Mouse (Mus musculus): ENCODE results near the gene Otulinl. TPM values are rescaled to one million over a fixed set of nuclear protein-coding genes. Genes with fewer than 3 reads are reported as not detected.

Otulinl gene
- total and polyA plus RNA-seq, 3 experiments: 0.84 to 2.5 (median 1.7) TPM

DNA sequence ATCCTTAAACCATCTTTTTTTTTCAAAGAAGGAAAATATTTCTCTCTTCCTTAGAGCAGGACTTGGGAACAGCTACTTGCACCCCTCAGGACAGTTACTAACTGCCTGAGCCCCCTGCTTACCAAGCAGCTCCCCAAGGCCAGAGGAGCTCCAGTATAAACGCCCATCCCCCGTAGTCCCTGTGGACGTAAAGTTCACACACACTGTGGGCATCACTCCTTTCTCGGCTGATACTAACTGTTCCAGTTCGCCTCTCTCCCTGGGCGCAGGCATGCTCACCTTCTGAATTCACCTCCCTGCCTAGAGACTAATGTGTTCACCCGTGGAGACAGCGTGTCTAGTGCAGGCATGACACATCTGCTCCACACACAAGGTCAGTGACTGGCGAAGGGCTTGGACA lies 2.9 kb downstream of the Otulinl start:
- Histone ChIP-seq H3K4me2 (ENCODE audit: insufficient read depth, low read depth, poor library complexity, severe bottlenecking) (no peak overlapping the region), H3K4me1 (ENCODE audit: control insufficient read depth in 1 of 2, insufficient read depth in 2 of 2) (peaks cover 7 to 18% of the 10 kb centered on the region in 2 experiments), H3K27me3 (replicated peaks) (peaks cover 27% of the 10 kb centered on the region), H3K79me2 (replicated peaks; ENCODE audit: control insufficient read depth, extremely low read depth, insufficient read depth, poor library complexity, severe bottlenecking) (no peaks in the 10 kb centered on the region), H3K9me3 (replicated peaks; ENCODE audit: low read length) (no peaks in the 10 kb centered on the region), H3K36me3 (replicated peaks in 1 of 2; ENCODE audit: control insufficient read depth in 1 of 2, insufficient read depth in 1 of 2, low read length in 1 of 2) (no peaks in the 10 kb centered on the region), H3K9ac (ENCODE audit: insufficient read depth, low read depth) (no peak overlapping the region), H3K4me3 (replicated peaks in 1 of 3; ENCODE audit: low read depth in 2 of 3, low read length in 2 of 3, poor library complexity in 1 of 3) (no peak overlapping the region), H3K27ac (ENCODE audit: insufficient read depth, low read depth) (no peak overlapping the region)
- DNase-seq (ENCODE audit: extremely low read depth): no peak
- in situ Hi-C loops (cut with MboI; ENCODE audit: low pct_ligation_motif_present, low pct_unique_long_range_greater_than_20kb, low sequenced_read_pairs): no loop called here
- TF ChIP-seq JUN (IDR thresholded peaks at IDR 0.05; ENCODE audit: insufficient read depth, low read depth, low read length) (no peak), POLR2A (IDR thresholded peaks at IDR 0.05; ENCODE audit: low read depth, low read length) (no peak), RCOR1 (conservative IDR thresholded peaks at IDR 0.05; ENCODE audit: low read depth, low read length) (no peak), POLR2AphosphoS2 (IDR thresholded peaks at IDR 0.05; ENCODE audit: low read depth, low read length) (no peak), ZMIZ1 (IDR thresholded peaks at IDR 0.05; ENCODE audit: low read depth, low read length) (no peak), MAX (IDR thresholded peaks at IDR 0.05; ENCODE audit: low read length) (no peak), ETS1 (conservative IDR thresholded peaks at IDR 0.05; ENCODE audit: low read depth, low read length) (no peak), MAFK (IDR thresholded peaks at IDR 0.05; ENCODE audit: insufficient replicate concordance, low read length) (no peak)
- dilution Hi-C loops (cut with MboI; ENCODE audit: extremely low pct_ligation_motif_present, extremely low pct_unique_long_range_greater_than_20kb, low sequenced_read_pairs): no loop called here

DNA sequence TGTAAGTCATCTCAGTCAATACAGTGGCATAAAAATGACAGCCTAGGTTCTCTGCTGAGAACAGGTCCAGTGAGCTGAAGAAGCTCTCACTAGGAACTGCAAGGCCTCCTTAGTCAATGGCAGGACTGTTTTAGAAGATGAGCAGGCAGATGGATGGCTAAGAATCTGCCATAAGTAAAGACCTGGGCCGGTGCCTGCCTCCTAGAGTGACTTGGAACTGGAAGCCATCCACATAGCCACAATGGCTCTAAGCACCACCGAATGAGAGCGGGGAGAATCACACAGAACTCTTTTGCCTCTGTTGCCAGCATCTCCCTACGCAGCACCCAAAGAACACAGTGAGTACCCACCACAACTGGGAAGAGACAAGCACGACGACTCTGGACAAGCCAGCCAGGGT lies 3.6 kb downstream of the Otulinl start:
- in situ Hi-C loops (cut with MboI; ENCODE audit: low pct_ligation_motif_present, low pct_unique_long_range_greater_than_20kb, low sequenced_read_pairs): no loop called here
- H3K79me2 ChIP-seq (replicated peaks; ENCODE audit: control insufficient read depth, extremely low read depth, insufficient read depth, poor library complexity, severe bottlenecking): no peaks in the 10 kb centered on the region
- peaks cover 25% of the 10 kb centered on the region for H3K27me3 ChIP-seq (replicated peaks)
- H3K27ac ChIP-seq (ENCODE audit: insufficient read depth, low read depth): no peak overlapping the region
- H3K36me3 ChIP-seq (replicated peaks in 1 of 2; ENCODE audit: control insufficient read depth in 1 of 2, insufficient read depth in 1 of 2, low read length in 1 of 2): no peaks in the 10 kb centered on the region
- no peak overlapping the region for H3K4me3 ChIP-seq (replicated peaks in 1 of 3; ENCODE audit: low read depth in 2 of 3, low read length in 2 of 3, poor library complexity in 1 of 3)
- no peak overlapping the region for H3K4me2 ChIP-seq (ENCODE audit: insufficient read depth, low read depth, poor library complexity, severe bottlenecking)
- dilution Hi-C loops (cut with MboI; ENCODE audit: extremely low pct_ligation_motif_present, extremely low pct_unique_long_range_greater_than_20kb, low sequenced_read_pairs): no loop called here
- no peak for DNase-seq (ENCODE audit: extremely low read depth)
- no peak overlapping the region for H3K9ac ChIP-seq (ENCODE audit: insufficient read depth, low read depth)
- no peaks in the 10 kb centered on the region for H3K9me3 ChIP-seq (replicated peaks; ENCODE audit: low read length)
- no peak for TF ChIP-seq SIN3A (IDR thresholded peaks at IDR 0.05; ENCODE audit: low read length)
- TF ChIP-seq KAT2A (IDR thresholded peaks at IDR 0.05; ENCODE audit: insufficient replicate concordance, low read length): no peak
- no peak for TF ChIP-seq MYC (IDR thresholded peaks at IDR 0.05; ENCODE audit: low read depth, low read length)
- no peak for TF ChIP-seq ELF1 (IDR thresholded peaks at IDR 0.05; ENCODE audit: low read depth, low read length)
- no peak for TF ChIP-seq EP300 (IDR thresholded peaks at IDR 0.05; ENCODE audit: low read length)
- H3K4me1 ChIP-seq (ENCODE audit: control insufficient read depth in 1 of 2, insufficient read depth in 2 of 2): peaks cover 7 to 18% of the 10 kb centered on the region in 2 experiments

DNA sequence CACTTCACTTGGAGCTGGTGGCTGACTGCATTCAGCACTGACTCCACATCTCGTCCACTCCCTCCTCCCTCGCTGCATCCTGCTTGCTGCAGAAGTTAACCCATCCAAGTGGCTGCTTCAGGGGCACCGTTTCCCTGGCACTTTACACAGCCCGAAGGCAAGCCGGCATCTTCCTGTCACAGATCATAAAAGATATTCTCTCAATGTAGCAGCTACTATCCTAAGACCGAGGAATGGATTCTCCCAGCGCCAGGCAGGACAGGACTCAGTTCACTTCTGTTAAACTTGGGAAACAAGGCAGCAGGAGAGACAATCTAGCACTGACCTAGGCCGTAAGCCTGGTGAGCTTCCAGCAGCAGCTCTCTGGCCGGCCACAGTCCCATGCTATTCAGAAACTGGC lies 5.2 kb downstream of the Otulinl start:
- Histone ChIP-seq H3K4me1 (ENCODE audit: control insufficient read depth in 1 of 2, insufficient read depth in 2 of 2) (peaks cover 14 to 25% of the 10 kb centered on the region in 2 experiments), H3K4me3 (replicated peaks in 1 of 3; ENCODE audit: low read depth in 2 of 3, low read length in 2 of 3, poor library complexity in 1 of 3) (no peak overlapping the region), H3K79me2 (replicated peaks; ENCODE audit: control insufficient read depth, extremely low read depth, insufficient read depth, poor library complexity, severe bottlenecking) (no peaks in the 10 kb centered on the region), H3K4me2 (ENCODE audit: insufficient read depth, low read depth, poor library complexity, severe bottlenecking) (no peak overlapping the region), H3K36me3 (replicated peaks in 1 of 2; ENCODE audit: control insufficient read depth in 1 of 2, insufficient read depth in 1 of 2, low read length in 1 of 2) (no peaks in the 10 kb centered on the region), H3K9ac (ENCODE audit: insufficient read depth, low read depth) (no peak overlapping the region), H3K9me3 (replicated peaks; ENCODE audit: low read length) (no peaks in the 10 kb centered on the region), H3K27ac (ENCODE audit: insufficient read depth, low read depth) (no peak overlapping the region), H3K27me3 (replicated peaks) (peaks cover 18% of the 10 kb centered on the region)
- TF ChIP-seq SMC3 (IDR thresholded peaks at IDR 0.05; ENCODE audit: low read depth, low read length): no peak
- dilution Hi-C loops (cut with MboI; ENCODE audit: extremely low pct_ligation_motif_present, extremely low pct_unique_long_range_greater_than_20kb, low sequenced_read_pairs) (no loop called here), in situ Hi-C loops (cut with MboI; ENCODE audit: low pct_ligation_motif_present, low pct_unique_long_range_greater_than_20kb, low sequenced_read_pairs) (no loop called here)
- no peak for DNase-seq (ENCODE audit: extremely low read depth)
